In genomic region chr14:48513824-48514493, GRCm38 (mm10) we compare ENCODE assay signal across 24 mouse cellular contexts.
"Had no signal": no experiment of that assay in that cellular context is flagged by ENCODE, and none has a peak within 500 bp of the region (broad histone marks: within the 10 kb centered on the region; RNA-seq: fewer than 3 reads in every experiment).

No protein-coding gene starts in this region.

- H3K27ac ChIP-seq: heart, embryonic 10.5 days; heart, embryonic 13.5 days; heart, embryonic 15.5 days; hindbrain, embryonic 13.5 days; hindbrain, embryonic 15.5 days; hindbrain, postnatal 0 days; kidney, embryonic 15.5 days; kidney, postnatal 0 days; limb, embryonic 13.5 days; limb, embryonic 15.5 days; liver, embryonic 12.5 days had no signal

- H3K27me3 ChIP-seq: heart, embryonic 13.5 days; heart, embryonic 15.5 days; kidney, embryonic 15.5 days; limb, embryonic 13.5 days; limb, embryonic 15.5 days; liver, embryonic 12.5 days had no signal

- H3K4me3 ChIP-seq: heart, embryonic 10.5 days; heart, embryonic 13.5 days; heart, embryonic 15.5 days; hindbrain, embryonic 13.5 days; hindbrain, embryonic 15.5 days; kidney, embryonic 15.5 days; limb, embryonic 13.5 days; limb, embryonic 15.5 days; liver, embryonic 12.5 days had no signal

- H3K9ac ChIP-seq: heart, embryonic 13.5 days; heart, embryonic 15.5 days; hindbrain, embryonic 13.5 days; hindbrain, embryonic 15.5 days; kidney, embryonic 15.5 days; limb, embryonic 13.5 days; limb, embryonic 15.5 days; liver, embryonic 12.5 days had no signal

- ATAC-seq: intestine, embryonic 16.5 days; liver, embryonic 12.5 days had no signal

- H3K4me2 ChIP-seq: heart, embryonic 13.5 days; heart, embryonic 15.5 days; hindbrain, embryonic 13.5 days; hindbrain, embryonic 15.5 days; kidney, embryonic 15.5 days; limb, embryonic 13.5 days; limb, embryonic 15.5 days; liver, embryonic 12.5 days had no signal

- DNase-seq: gastrocnemius, postnatal 14 days; gastrocnemius, postnatal 36 days; heart, adult 18-20 months; heart, postnatal 14 days; heart, postnatal 36 days; kidney, adult 11 months; kidney, adult 2 months; kidney, adult 9 months; kidney, postnatal 14 days; kidney, postnatal 36 days; layer of hippocampus, adult 9-11 months; layer of hippocampus, postnatal 36 days had no signal

- H3K9me3 ChIP-seq: heart, embryonic 10.5 days; heart, embryonic 13.5 days; heart, embryonic 15.5 days; hindbrain, embryonic 13.5 days; hindbrain, embryonic 15.5 days; kidney, embryonic 15.5 days; limb, embryonic 13.5 days; limb, embryonic 15.5 days; liver, embryonic 12.5 days had no signal

- H3K4me1 ChIP-seq: heart, embryonic 10.5 days; heart, embryonic 13.5 days; heart, embryonic 15.5 days; kidney, embryonic 15.5 days; limb, embryonic 13.5 days; limb, embryonic 15.5 days; liver, embryonic 12.5 days had no signal
